Mouse (Mus musculus): ENCODE measurements at regions not wholly inside any gene's neighbourhood (a gene's known extent, or its start where the extent isn't known, plus 50 kb on each side); places are given as distances from the start of the nearest gene placed in this dataset.

GRCm38 (mm10) chr15:54092386-54092785 is 207.7 kb downstream of the Gm7489 start:
- H3K4me3 ChIP-seq (ENCODE audit: insufficient read depth, low read depth, low read length): no peak overlapping the region
- TF ChIP-seq CTCF (IDR thresholded peaks at IDR 0.05; ENCODE audit: insufficient read depth, low read depth, low read length) (no peak), POLR2A (IDR thresholded peaks at IDR 0.05; ENCODE audit: insufficient read depth, low read depth, low read length) (no peak)
- no peaks in the 10 kb centered on the region for H3K4me1 ChIP-seq (ENCODE audit: control insufficient read depth, insufficient read depth, low read length)
- H3K27ac ChIP-seq (ENCODE audit: insufficient read depth, low read depth, low read length): no peak overlapping the region
- 91% methylated on average over 3 of the region's 3 CpGs for WGBS

- H3K4me3 ChIP-seq (ENCODE audit: insufficient read depth, low read depth, low read length): no peak overlapping the region
- no peak overlapping the region for H3K27ac ChIP-seq (ENCODE audit: insufficient read depth, low read depth, low read length)
- TF ChIP-seq CTCF (IDR thresholded peaks at IDR 0.05; ENCODE audit: insufficient read depth, low read depth, low read length) (no peak), POLR2A (IDR thresholded peaks at IDR 0.05; ENCODE audit: insufficient read depth, low read depth, low read length) (no peak)
- no peaks in the 10 kb centered on the region for H3K4me1 ChIP-seq (ENCODE audit: control insufficient read depth, insufficient read depth, low read length)
- 96% methylated on average over 2 of the region's 2 CpGs for WGBS
These were observed 212.8 kb downstream of the Gm7489 start for GRCm38 (mm10) chr15:54097498-54097897.

GRCm38 (mm10) chr15:54112406-54112805 is 227.7 kb downstream of the Gm7489 start:
- no peak for TF ChIP-seq CTCF (IDR thresholded peaks at IDR 0.05; ENCODE audit: insufficient read depth, low read depth, low read length)
- no peak for TF ChIP-seq POLR2A (IDR thresholded peaks at IDR 0.05; ENCODE audit: insufficient read depth, low read depth, low read length)
- WGBS: 45% methylated on average over 2 of the region's 2 CpGs
- Histone ChIP-seq H3K4me3 (ENCODE audit: insufficient read depth, low read depth, low read length) (no peak overlapping the region), H3K4me1 (ENCODE audit: control insufficient read depth, insufficient read depth, low read length) (no peaks in the 10 kb centered on the region), H3K27ac (ENCODE audit: insufficient read depth, low read depth, low read length) (0 out of 2 replicates have a peak overlapping the region, but pooled peaks have one; percentile 57)

GRCm38 (mm10) chr15:54114096-54114512 is 229.4 kb downstream of the Gm7489 start:
- Histone ChIP-seq H3K27ac (ENCODE audit: insufficient read depth, low read depth, low read length) (no peak overlapping the region), H3K4me1 (ENCODE audit: control insufficient read depth, insufficient read depth, low read length) (no peaks in the 10 kb centered on the region), H3K4me3 (ENCODE audit: insufficient read depth, low read depth, low read length) (no peak overlapping the region)
- WGBS: 80% methylated on average over 5 of the region's 5 CpGs
- TF ChIP-seq CTCF (IDR thresholded peaks at IDR 0.05; ENCODE audit: insufficient read depth, low read depth, low read length): no peak
- no peak for TF ChIP-seq POLR2A (IDR thresholded peaks at IDR 0.05; ENCODE audit: insufficient read depth, low read depth, low read length)

GRCm38 (mm10) chr15:54117967-54118538 is 233.3 kb downstream of the Gm7489 start:
- WGBS: 93% methylated on average over 5 of the region's 5 CpGs
- TF ChIP-seq CTCF (IDR thresholded peaks at IDR 0.05; ENCODE audit: insufficient read depth, low read depth, low read length): no peak
- no peak for TF ChIP-seq POLR2A (IDR thresholded peaks at IDR 0.05; ENCODE audit: insufficient read depth, low read depth, low read length)
- H3K4me3 ChIP-seq (ENCODE audit: insufficient read depth, low read depth, low read length): no peak overlapping the region
- no peaks in the 10 kb centered on the region for H3K4me1 ChIP-seq (ENCODE audit: control insufficient read depth, insufficient read depth, low read length)
- no peak overlapping the region for H3K27ac ChIP-seq (ENCODE audit: insufficient read depth, low read depth, low read length)

GRCm38 (mm10) chr15:54120456-54120855 is 235.8 kb downstream of the Gm7489 start:
- TF ChIP-seq CTCF (IDR thresholded peaks at IDR 0.05; ENCODE audit: insufficient read depth, low read depth, low read length) (no peak), POLR2A (IDR thresholded peaks at IDR 0.05; ENCODE audit: insufficient read depth, low read depth, low read length) (no peak)
- WGBS: 44% methylated on average over 3 of the region's 3 CpGs
- H3K4me3 ChIP-seq (ENCODE audit: insufficient read depth, low read depth, low read length): no peak overlapping the region
- no peaks in the 10 kb centered on the region for H3K4me1 ChIP-seq (ENCODE audit: control insufficient read depth, insufficient read depth, low read length)
- H3K27ac ChIP-seq (ENCODE audit: insufficient read depth, low read depth, low read length): no peak overlapping the region

- Histone ChIP-seq H3K27ac (ENCODE audit: insufficient read depth, low read depth, low read length) (no peak overlapping the region), H3K4me3 (ENCODE audit: insufficient read depth, low read depth, low read length) (no peak overlapping the region), H3K4me1 (ENCODE audit: control insufficient read depth, insufficient read depth, low read length) (no peaks in the 10 kb centered on the region)
- TF ChIP-seq CTCF (IDR thresholded peaks at IDR 0.05; ENCODE audit: insufficient read depth, low read depth, low read length): no peak
- TF ChIP-seq POLR2A (IDR thresholded peaks at IDR 0.05; ENCODE audit: insufficient read depth, low read depth, low read length): no peak
- WGBS: 96% methylated on average over 1 of the region's 1 CpGs
These were observed 279.6 kb downstream of the Gm7489 start for GRCm38 (mm10) chr15:54164350-54164749.

- 82% methylated on average over 3 of the region's 3 CpGs for WGBS
- TF ChIP-seq POLR2A (IDR thresholded peaks at IDR 0.05; ENCODE audit: insufficient read depth, low read depth, low read length) (no peak), CTCF (IDR thresholded peaks at IDR 0.05; ENCODE audit: insufficient read depth, low read depth, low read length) (no peak)
- H3K27ac ChIP-seq (ENCODE audit: insufficient read depth, low read depth, low read length): no peak overlapping the region
- H3K4me1 ChIP-seq (ENCODE audit: control insufficient read depth, insufficient read depth, low read length): no peaks in the 10 kb centered on the region
- H3K4me3 ChIP-seq (ENCODE audit: insufficient read depth, low read depth, low read length): no peak overlapping the region
These were observed 283.2 kb downstream of the Gm7489 start for GRCm38 (mm10) chr15:54167842-54168361.

GRCm38 (mm10) chr15:54177221-54177620 is 292.5 kb downstream of the Gm7489 start:
- Histone ChIP-seq H3K4me3 (ENCODE audit: insufficient read depth, low read depth, low read length) (no peak overlapping the region), H3K4me1 (ENCODE audit: control insufficient read depth, insufficient read depth, low read length) (no peaks in the 10 kb centered on the region), H3K27ac (ENCODE audit: insufficient read depth, low read depth, low read length) (no peak overlapping the region)
- WGBS: 69% methylated on average over 2 of the region's 2 CpGs
- TF ChIP-seq CTCF (IDR thresholded peaks at IDR 0.05; ENCODE audit: insufficient read depth, low read depth, low read length): no peak
- TF ChIP-seq POLR2A (IDR thresholded peaks at IDR 0.05; ENCODE audit: insufficient read depth, low read depth, low read length): no peak

Measured in olfactory bulb, adult 2 months (tissue).